Mouse (Mus musculus): ENCODE measurements around the gene Olfr187.
"Not testable (repeated sequence)": the region's sequence is repeated elsewhere in the genome, so short reads cannot be mapped to it uniquely, and the experiment has no call there.

Olfr187 gene

GRCm38 (mm10) chr16:59039710-59040109 is at the start of gene Olfr187:
Gene Olfr187, minus strand, starts transcription at chr16:59039767.
- DNase-seq (ENCODE audit: low read depth, low spot score): no peak

DNA sequence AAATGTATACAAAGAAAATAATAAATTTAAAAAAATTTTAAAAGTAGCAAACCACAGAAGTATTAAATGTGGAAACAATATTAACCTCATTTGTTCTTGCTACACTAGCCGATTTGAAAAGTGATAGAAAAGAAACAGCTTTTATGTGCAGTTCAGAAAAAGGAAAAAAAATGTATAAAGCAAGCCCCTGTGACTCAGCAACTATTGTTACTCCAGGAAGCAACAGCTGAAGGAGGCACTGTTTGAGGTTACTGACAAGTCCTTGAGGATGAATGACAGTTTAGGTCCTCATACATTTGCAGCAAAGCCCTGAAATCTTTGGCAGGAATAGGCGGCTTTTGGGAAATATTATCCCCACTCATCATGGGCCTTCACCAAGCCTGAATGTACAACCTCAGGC is 41.5 kb upstream of the Olfr187 start:
- DNase-seq (ENCODE audit: low read depth, low spot score): not testable (repeated sequence)

- DNase-seq (ENCODE audit: low read depth, low spot score): no peak
Measured at GRCm38 (mm10) chr16:59077905-59078304, 38.3 kb upstream of the Olfr187 start, which contains the start of gene Olfr190. Gene Olfr190, minus strand, starts transcription at chr16:59078005.

- no peak for DNase-seq (ENCODE audit: low read depth, low spot score)
Measured at GRCm38 (mm10) chr16:59073520-59073919, 34.0 kb upstream of the Olfr187 start.

DNA sequence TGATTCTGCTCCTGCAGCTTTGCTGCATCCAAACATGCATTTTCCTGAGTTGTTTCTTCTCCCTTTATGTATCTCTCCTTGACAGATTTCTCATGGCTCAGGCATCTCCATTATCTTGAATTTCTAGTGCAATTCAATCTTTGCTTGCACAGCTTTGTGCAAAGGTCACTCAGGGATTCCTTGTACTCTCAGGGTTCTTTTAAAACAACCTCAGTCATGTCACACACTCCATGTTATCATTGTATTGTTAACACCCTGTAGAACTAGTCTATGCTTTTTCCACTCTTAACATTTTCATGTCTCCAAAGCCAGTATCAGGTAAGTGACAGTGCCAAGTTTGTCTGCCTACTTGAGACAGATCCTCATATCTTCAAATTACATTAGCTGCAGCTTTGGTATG is 32.2 kb upstream of the Olfr187 start:
- no peak for DNase-seq (ENCODE audit: low read depth, low spot score)

DNA sequence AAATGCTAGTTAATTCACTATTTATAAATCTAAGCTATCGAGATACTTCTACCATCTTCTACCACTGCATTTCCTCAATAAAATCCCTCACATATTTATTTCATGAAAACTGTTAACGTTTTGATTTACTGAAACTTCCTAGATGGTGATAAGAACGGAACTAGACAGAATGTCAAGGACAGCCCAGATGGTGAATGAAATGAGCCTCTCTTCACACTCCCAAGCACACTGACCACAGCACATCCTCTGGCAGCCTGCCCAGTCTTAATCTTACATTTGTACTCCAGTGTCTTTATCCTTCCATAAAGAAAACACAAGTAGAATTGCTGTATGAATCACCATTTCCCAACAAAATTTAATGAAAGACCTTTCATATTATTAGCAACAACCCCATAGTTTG is 22.8 kb upstream of the Olfr187 start:
- not testable (repeated sequence) for DNase-seq (ENCODE audit: low read depth, low spot score)

GRCm38 (mm10) chr16:59049286-59049685 is 9.7 kb upstream of the Olfr187 start:
- not testable (repeated sequence) for DNase-seq (ENCODE audit: low read depth, low spot score)

- DNase-seq (ENCODE audit: low read depth, low spot score): no peak
Measured at GRCm38 (mm10) chr16:59048860-59049259, 9.3 kb upstream of the Olfr187 start.

GRCm38 (mm10) chr16:59047579-59047978 is 8.0 kb upstream of the Olfr187 start:
- DNase-seq (ENCODE audit: low read depth, low spot score): no peak

DNA sequence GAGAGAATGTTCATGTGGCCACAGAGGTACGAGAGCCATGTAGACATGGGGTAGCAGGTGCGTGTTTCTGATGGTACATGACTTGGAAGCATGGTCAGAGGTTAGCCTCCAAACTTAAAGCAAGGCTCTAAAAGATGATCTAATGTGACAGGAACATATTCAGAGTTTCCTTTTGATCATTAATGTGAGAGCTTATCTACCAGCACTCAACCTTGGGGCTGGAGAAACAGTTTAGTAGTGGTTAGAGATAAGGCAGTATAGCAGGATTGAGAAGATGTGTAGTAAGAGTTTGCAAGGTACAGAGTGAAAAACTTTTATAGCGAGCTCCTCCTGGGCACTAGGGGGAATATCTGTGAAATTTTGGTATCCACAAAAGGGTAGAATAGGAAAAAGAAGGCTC is 6.3 kb upstream of the Olfr187 start:
- no peak for DNase-seq (ENCODE audit: low read depth, low spot score)

DNA sequence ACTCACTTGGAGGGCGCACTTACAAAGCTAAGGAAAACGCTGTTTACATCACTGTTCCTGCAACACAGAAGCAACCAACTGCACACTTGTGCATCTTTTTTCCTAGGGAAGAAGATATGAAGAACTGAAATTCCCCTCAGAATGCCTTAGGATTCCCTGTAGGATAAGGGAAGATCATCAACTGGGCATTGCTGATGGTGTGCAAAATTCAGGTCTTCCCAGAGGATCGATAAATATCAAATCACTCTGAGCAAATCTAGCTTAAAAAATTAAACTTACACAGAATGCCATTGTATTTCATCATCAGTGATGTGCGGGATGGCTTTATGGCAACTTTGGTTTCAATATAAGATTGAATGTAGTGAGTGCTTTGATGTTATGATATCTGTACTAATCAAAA is 9.4 kb downstream of the Olfr187 start, which contains the start of gene Olfr186:
Gene Olfr186 (minus strand): TSS at position 101 of the 400 bp plus-strand sequence.
- DNase-seq (ENCODE audit: low read depth, low spot score): no peak

- no peak for DNase-seq (ENCODE audit: low read depth, low spot score)
Measured at GRCm38 (mm10) chr16:59013357-59014018, 26.1 kb downstream of the Olfr187 start.

- no peak for DNase-seq (ENCODE audit: low read depth, low spot score)
Measured at GRCm38 (mm10) chr16:59007146-59007545, 32.4 kb downstream of the Olfr187 start.

DNA sequence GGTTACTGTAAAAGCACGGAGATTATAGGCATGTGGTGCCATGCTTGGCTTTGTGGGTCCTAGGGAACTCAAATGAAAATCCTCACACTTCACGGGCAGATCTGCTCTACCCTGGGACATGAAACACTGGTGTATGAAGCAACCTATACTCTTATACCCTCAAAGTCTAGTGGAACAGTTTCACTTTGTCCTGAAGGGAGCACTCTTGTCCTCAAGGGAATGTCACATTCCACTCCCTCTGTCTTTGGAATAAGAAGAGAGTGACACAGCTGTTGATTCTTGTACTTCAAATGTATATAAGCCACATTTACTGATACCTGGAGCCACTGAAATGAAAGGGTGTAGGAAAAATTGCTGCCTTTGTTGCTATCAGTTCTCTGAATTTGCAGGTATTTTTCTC is 44.5 kb downstream of the Olfr187 start, which contains the start of gene Olfr183:
Gene Olfr183 (plus strand): TSS at position 301 of the 400 bp plus-strand sequence.
- no peak for DNase-seq (ENCODE audit: low read depth, low spot score)
